Mouse (Mus musculus) bone marrow, adult 2 months (tissue): ENCODE measurements at regions not wholly inside any gene's neighbourhood (a gene's known extent, or its start where the extent isn't known, plus 50 kb on each side); places are given as distances from the start of the nearest gene placed in this dataset.

ENCODE experiments used
- CTCF ChIP-seq: fragments of 200-500 bp; IDR thresholded peaks from 2 replicates; pipeline ENCODE4 v1.5.1; 2011; ENCODE audit warnings: low read length, control low read depth; ENCODE audit not compliant: control insufficient read depth, insufficient read depth
- POLR2A ChIP-seq: fragments of 200-500 bp; IDR thresholded peaks from 2 replicates; pipeline ENCODE4 v1.6.1; 2011; ENCODE audit warnings: low read depth, mild to moderate bottlenecking, control low read depth, low read length, borderline replicate concordance; ENCODE audit not compliant: control insufficient read depth

GRCm38 (mm10) chr10:98572782-98573536 lies 341.2 kb upstream of the Atp2b1 start:
- TF ChIP-seq POLR2A (no peak), CTCF (no peak)
